Mouse (Mus musculus): ENCODE measurements around the gene Cenpm. TPM values are rescaled to one million over a fixed set of nuclear protein-coding genes. Genes with fewer than 3 reads are reported as not detected.

The Cenpm gene
- polyA plus RNA-seq, 1 experiment from 2014 or later: 51.0 TPM

GRCm38 (mm10) chr15:82203090-82203489 is 41.5 kb downstream of the Cenpm start:
- no peaks in the 10 kb centered on the region for H3K9me3 ChIP-seq
- H3K27ac ChIP-seq: no peak overlapping the region
- no peak overlapping the region for H3K4me3 ChIP-seq (replicated peaks)
- H3K36me3 ChIP-seq: peaks cover 67% of the 10 kb centered on the region
- H3K4me1 ChIP-seq: peaks cover 13% of the 10 kb centered on the region
- H3K4me2 ChIP-seq: no peak overlapping the region
- no peak for ATAC-seq (ENCODE audit: insufficient read depth, low FRiP score, low read depth)
- H3K9ac ChIP-seq: no peak overlapping the region
- H3K27me3 ChIP-seq (replicated peaks): peaks cover 34% of the 10 kb centered on the region
- WGBS: 83% methylated on average over 10 of the region's 10 CpGs

- Histone ChIP-seq H3K27ac (no peak overlapping the region), H3K36me3 (peaks cover 77% of the 10 kb centered on the region), H3K4me1 (peaks cover 12% of the 10 kb centered on the region), H3K27me3 (replicated peaks) (peaks cover 24% of the 10 kb centered on the region), H3K4me3 (replicated peaks) (no peak overlapping the region), H3K9me3 (no peaks in the 10 kb centered on the region), H3K4me2 (no peak overlapping the region), H3K9ac (no peak overlapping the region)
- 87% methylated on average over 6 of the region's 6 CpGs for WGBS
- ATAC-seq (ENCODE audit: insufficient read depth, low FRiP score, low read depth): no peak
Observed at GRCm38 (mm10) chr15:82202086-82202485, 42.5 kb downstream of the Cenpm start.

- no peak overlapping the region for H3K27ac ChIP-seq
- no peak overlapping the region for H3K9ac ChIP-seq
- H3K4me1 ChIP-seq: no peaks in the 10 kb centered on the region
- H3K4me2 ChIP-seq: no peak overlapping the region
- whole genome bisulfite sequencing: 92% methylated on average over 12 of the region's 12 CpGs
- no peak for ATAC-seq (ENCODE audit: insufficient read depth, low FRiP score, low read depth)
- no peak overlapping the region for H3K4me3 ChIP-seq (replicated peaks)
- H3K9me3 ChIP-seq: no peaks in the 10 kb centered on the region
- H3K27me3 ChIP-seq (replicated peaks): 0 out of 2 replicates have a peak, but pooled peaks cover under 1% of the 10 kb centered on the region
- H3K36me3 ChIP-seq: peaks cover 87% of the 10 kb centered on the region
Observed at GRCm38 (mm10) chr15:82199546-82199945, 45.0 kb downstream of the Cenpm start.

- WGBS: 82% methylated on average over 7 of the region's 7 CpGs
Observed at GRCm38 (mm10) chr15:82198342-82198741, 46.2 kb downstream of the Cenpm start.

GRCm38 (mm10) chr15:82197937-82198336 is 46.6 kb downstream of the Cenpm start:
- no peak overlapping the region for H3K27ac ChIP-seq
- no peaks in the 10 kb centered on the region for H3K9me3 ChIP-seq
- peaks cover 86% of the 10 kb centered on the region for H3K36me3 ChIP-seq
- 89% methylated on average over 11 of the region's 11 CpGs for WGBS
- no peaks in the 10 kb centered on the region for H3K27me3 ChIP-seq (replicated peaks)
- H3K4me2 ChIP-seq: no peak overlapping the region
- ATAC-seq (ENCODE audit: insufficient read depth, low FRiP score, low read depth): no peak
- no peaks in the 10 kb centered on the region for H3K4me1 ChIP-seq
- H3K9ac ChIP-seq: no peak overlapping the region
- no peak overlapping the region for H3K4me3 ChIP-seq (replicated peaks)

More at GRCm38 (mm10) chr15:82198342-82198741, 46.2 kb downstream of the Cenpm start:
- H3K9me3 ChIP-seq: no peaks in the 10 kb centered on the region
- H3K36me3 ChIP-seq: peaks cover 87% of the 10 kb centered on the region
- no peak overlapping the region for H3K27ac ChIP-seq
- no peaks in the 10 kb centered on the region for H3K4me1 ChIP-seq
- no peak overlapping the region for H3K4me2 ChIP-seq
- H3K4me3 ChIP-seq (replicated peaks): no peak overlapping the region
- H3K27me3 ChIP-seq (replicated peaks): no peaks in the 10 kb centered on the region
- ATAC-seq (ENCODE audit: insufficient read depth, low FRiP score, low read depth): no peak
- H3K9ac ChIP-seq: no peak overlapping the region

GRCm38 (mm10) chr15:82197246-82197750 is 47.2 kb downstream of the Cenpm start:
- Histone ChIP-seq H3K9ac (no peak overlapping the region), H3K4me1 (no peaks in the 10 kb centered on the region), H3K4me2 (no peak overlapping the region), H3K9me3 (no peaks in the 10 kb centered on the region), H3K27ac (no peak overlapping the region), H3K36me3 (peaks cover 81% of the 10 kb centered on the region), H3K27me3 (replicated peaks) (no peaks in the 10 kb centered on the region), H3K4me3 (replicated peaks) (no peak overlapping the region)
- 91% methylated on average over 10 of the region's 10 CpGs for WGBS
- no peak for ATAC-seq (ENCODE audit: insufficient read depth, low FRiP score, low read depth)

- no peak overlapping the region for H3K27ac ChIP-seq
- no peak for ATAC-seq (ENCODE audit: insufficient read depth, low FRiP score, low read depth)
- H3K4me3 ChIP-seq (replicated peaks): no peak overlapping the region
- H3K9ac ChIP-seq: no peak overlapping the region
- no peaks in the 10 kb centered on the region for H3K9me3 ChIP-seq
- no peak overlapping the region for H3K4me2 ChIP-seq
- WGBS: 82% methylated on average over 12 of the region's 12 CpGs
- H3K4me1 ChIP-seq: no peaks in the 10 kb centered on the region
- no peaks in the 10 kb centered on the region for H3K27me3 ChIP-seq (replicated peaks)
- peaks cover 79% of the 10 kb centered on the region for H3K36me3 ChIP-seq
Observed at GRCm38 (mm10) chr15:82196300-82196699, 48.2 kb downstream of the Cenpm start.

GRCm38 (mm10) chr15:82192617-82193016 is 51.9 kb downstream of the Cenpm start:
- no peaks in the 10 kb centered on the region for H3K27me3 ChIP-seq (replicated peaks)
- no peak overlapping the region for H3K9ac ChIP-seq
- ATAC-seq (ENCODE audit: insufficient read depth, low FRiP score, low read depth): no peak
- H3K9me3 ChIP-seq: no peaks in the 10 kb centered on the region
- 85% methylated on average over 8 of the region's 8 CpGs for WGBS
- peaks cover 64% of the 10 kb centered on the region for H3K36me3 ChIP-seq
- no peak overlapping the region for H3K4me2 ChIP-seq
- no peak overlapping the region for H3K27ac ChIP-seq
- no peak overlapping the region for H3K4me3 ChIP-seq (replicated peaks)
- no peaks in the 10 kb centered on the region for H3K4me1 ChIP-seq

- ATAC-seq (ENCODE audit: insufficient read depth, low FRiP score, low read depth): no peak
- Histone ChIP-seq H3K4me2 (no peak overlapping the region), H3K4me1 (peaks cover 3% of the 10 kb centered on the region; the same call in 1 of the 2 replicates), H3K9ac (no peak overlapping the region), H3K27me3 (replicated peaks) (no peaks in the 10 kb centered on the region), H3K27ac (no peak overlapping the region), H3K4me3 (replicated peaks) (no peak overlapping the region), H3K9me3 (no peaks in the 10 kb centered on the region), H3K36me3 (peaks cover 67% of the 10 kb centered on the region)
- 97% methylated on average over 10 of the region's 10 CpGs for WGBS
Observed at GRCm38 (mm10) chr15:82188481-82189240, 55.9 kb downstream of the Cenpm start.

GRCm38 (mm10) chr15:82187924-82188323 is 56.6 kb downstream of the Cenpm start:
- Histone ChIP-seq H3K4me3 (replicated peaks) (no peak overlapping the region), H3K9ac (no peak overlapping the region), H3K27me3 (replicated peaks) (no peaks in the 10 kb centered on the region), H3K27ac (no peak overlapping the region), H3K9me3 (no peaks in the 10 kb centered on the region), H3K4me2 (no peak overlapping the region), H3K36me3 (peaks cover 69% of the 10 kb centered on the region), H3K4me1 (peaks cover 3% of the 10 kb centered on the region; the same call in 1 of the 2 replicates)
- 90% methylated on average over 1 of the region's 1 CpGs for whole genome bisulfite sequencing
- no peak for ATAC-seq (ENCODE audit: insufficient read depth, low FRiP score, low read depth)

GRCm38 (mm10) chr15:82187401-82187800 is 57.1 kb downstream of the Cenpm start:
- Histone ChIP-seq H3K4me2 (no peak overlapping the region), H3K27ac (no peak overlapping the region), H3K36me3 (peaks cover 74% of the 10 kb centered on the region), H3K4me1 (peaks cover 3% of the 10 kb centered on the region; the same call in 1 of the 2 replicates), H3K27me3 (replicated peaks) (no peaks in the 10 kb centered on the region), H3K9me3 (no peaks in the 10 kb centered on the region), H3K9ac (no peak overlapping the region), H3K4me3 (replicated peaks) (no peak overlapping the region)
- 90% methylated on average over 4 of the region's 4 CpGs for WGBS
- no peak for ATAC-seq (ENCODE audit: insufficient read depth, low FRiP score, low read depth)

GRCm38 (mm10) chr15:82186931-82187330 is 57.6 kb downstream of the Cenpm start:
- Histone ChIP-seq H3K27ac (0 out of 2 replicates have a peak overlapping the region, but pooled peaks have one; percentile 31), H3K4me2 (no peak overlapping the region), H3K27me3 (replicated peaks) (no peaks in the 10 kb centered on the region), H3K36me3 (peaks cover 75% of the 10 kb centered on the region), H3K4me3 (replicated peaks) (no peak overlapping the region), H3K4me1 (peaks cover 3% of the 10 kb centered on the region; the same call in 1 of the 2 replicates), H3K9ac (no peak overlapping the region), H3K9me3 (no peaks in the 10 kb centered on the region)
- 81% methylated on average over 5 of the region's 5 CpGs for WGBS
- ATAC-seq (ENCODE audit: insufficient read depth, low FRiP score, low read depth): no peak

All from stomach, embryonic 15.5 days (tissue).